Mouse (Mus musculus) liver, postnatal 0 days (tissue): ENCODE measurements at regions not wholly inside any gene's neighbourhood (a gene's known extent, or its start where the extent isn't known, plus 50 kb on each side); places are given as distances from the start of the nearest gene placed in this dataset.

Source experiments
- CTCF ChIP-seq: sonication (generic); IDR thresholded peaks from 2 replicates; pipeline ENCODE4 v1.5.1; 2016; ENCODE audit warnings: antibody characterized with exemption, low read depth
- EP300 ChIP-seq: IDR thresholded peaks from 2 replicates; pipeline ENCODE4 v1.6.1; 2016; ENCODE audit warnings: antibody characterized with exemption, low read depth, mild to moderate bottlenecking

DNA sequence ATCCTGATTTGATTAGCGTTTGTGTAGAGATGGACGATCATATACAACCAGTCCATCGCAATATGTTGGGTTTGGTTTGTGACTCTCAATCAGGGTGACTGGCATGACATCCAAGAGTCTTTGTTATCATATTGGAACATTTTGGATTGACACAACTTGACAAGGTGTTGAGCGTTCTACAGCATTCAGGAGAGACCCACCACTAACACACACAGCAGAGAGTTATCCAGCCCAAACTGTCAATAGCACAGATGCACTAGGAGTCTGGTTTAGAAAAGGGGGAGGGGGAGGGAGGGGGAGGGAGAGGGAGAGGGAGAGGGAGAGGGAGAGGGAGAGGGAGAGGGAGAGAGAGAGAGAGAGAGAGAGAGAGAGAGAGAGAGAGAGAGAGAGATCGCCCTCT, 144.5 kb downstream of the Psat1 start:
- no peak for TF ChIP-seq CTCF
- no peak for TF ChIP-seq EP300
